Mouse (Mus musculus) heart, adult 2 months (tissue): Measurements from ENCODE around the gene Wdr47.

Experiments
- CTCF ChIP-seq: fragments of 200-600 bp; IDR thresholded peaks from 2 replicates; pipeline ENCODE4 v1.8.1; 2022; ENCODE audit warnings: antibody characterized with exemption, mild to moderate bottlenecking, moderate library complexity
- POLR2A ChIP-seq: fragments of 200-500 bp; IDR thresholded peaks from 2 replicates; pipeline ENCODE4 v1.6.1; 2011; ENCODE audit warnings: mild to moderate bottlenecking, low read depth, low read length, control low read depth; ENCODE audit not compliant: insufficient read depth

- TF ChIP-seq CTCF (no peak), POLR2A (no peak)
These were observed 55.0 kb downstream of the Wdr47 start for GRCm38 (mm10) chr3:108646036-108646435.
